Mouse (Mus musculus): ENCODE data around the gene Cox11.

Gene Cox11

GRCm38 (mm10) chr11:90681171-90681570 is 43.2 kb downstream of the Cox11 start:
- TF ChIP-seq GATA4 (IDR thresholded peaks at IDR 0.05; ENCODE audit: insufficient replicate concordance, low read length), result no peak

DNA sequence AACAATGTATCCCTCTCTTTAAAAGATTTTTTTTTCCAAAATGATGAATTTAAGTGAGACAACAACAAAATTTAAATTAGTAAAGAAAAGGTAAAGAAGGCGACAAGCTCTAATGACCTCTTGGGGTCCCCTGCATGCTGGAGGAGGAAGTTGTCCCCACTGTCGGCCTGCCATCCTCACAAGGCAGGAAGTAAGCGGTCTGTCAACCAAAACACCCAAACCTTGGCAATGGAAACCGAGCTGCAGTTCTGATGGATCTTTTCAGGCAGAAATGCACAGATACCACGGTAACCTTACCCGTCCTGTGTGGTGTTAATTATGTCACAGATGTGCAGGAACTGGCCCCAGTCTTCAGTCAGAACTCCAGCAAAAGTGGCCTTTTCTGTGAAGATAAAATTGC is 46.8 kb downstream of the Cox11 start:
- TF ChIP-seq GATA4 (IDR thresholded peaks at IDR 0.05; ENCODE audit: insufficient replicate concordance, low read length), result no peak

GRCm38 (mm10) chr11:90685196-90685595 is 47.2 kb downstream of the Cox11 start:
- TF ChIP-seq GATA4 (IDR thresholded peaks at IDR 0.05; ENCODE audit: insufficient replicate concordance, low read length), result no peak

DNA sequence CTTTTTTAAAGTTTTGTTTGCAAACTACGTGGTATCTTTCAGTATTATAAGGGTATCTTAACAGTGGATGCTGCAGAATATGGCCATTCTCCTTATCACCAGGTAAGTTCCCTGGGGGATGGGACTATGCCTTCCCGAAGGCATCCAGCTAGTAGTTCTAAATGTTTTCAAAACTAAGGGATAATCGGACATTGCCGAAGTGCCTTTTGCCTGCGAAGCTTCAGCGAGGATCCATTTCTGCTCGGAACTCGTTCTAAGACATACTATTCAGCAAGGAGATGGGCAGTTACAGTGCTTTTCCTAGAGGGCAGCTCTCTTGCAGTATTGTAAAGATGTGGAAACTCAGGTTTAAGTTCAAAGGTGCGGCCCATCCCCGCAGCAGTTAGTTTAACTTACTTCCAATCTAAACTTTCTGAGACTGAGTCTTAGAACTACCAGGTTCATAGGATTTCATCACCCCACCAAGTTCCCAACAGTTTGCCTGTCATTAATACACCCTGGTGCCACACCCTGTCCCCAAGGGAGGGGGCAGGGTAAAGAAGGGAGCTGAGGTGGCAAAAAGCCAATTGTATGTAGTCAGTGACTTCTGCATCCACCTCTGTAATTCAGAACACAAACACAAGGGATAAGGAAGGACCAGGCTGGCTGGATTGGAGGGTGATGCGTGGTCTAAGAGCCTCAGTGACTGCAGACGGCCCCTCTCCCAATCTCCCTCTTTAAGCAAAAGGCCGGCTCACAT is 48.5 kb downstream of the Cox11 start:
- TF ChIP-seq GATA4 (IDR thresholded peaks at IDR 0.05; ENCODE audit: insufficient replicate concordance, low read length), result no peak

GRCm38 (mm10) chr11:90687040-90687439 is 49.1 kb downstream of the Cox11 start:
- no peak for TF ChIP-seq GATA4 (IDR thresholded peaks at IDR 0.05; ENCODE audit: insufficient replicate concordance, low read length)

DNA sequence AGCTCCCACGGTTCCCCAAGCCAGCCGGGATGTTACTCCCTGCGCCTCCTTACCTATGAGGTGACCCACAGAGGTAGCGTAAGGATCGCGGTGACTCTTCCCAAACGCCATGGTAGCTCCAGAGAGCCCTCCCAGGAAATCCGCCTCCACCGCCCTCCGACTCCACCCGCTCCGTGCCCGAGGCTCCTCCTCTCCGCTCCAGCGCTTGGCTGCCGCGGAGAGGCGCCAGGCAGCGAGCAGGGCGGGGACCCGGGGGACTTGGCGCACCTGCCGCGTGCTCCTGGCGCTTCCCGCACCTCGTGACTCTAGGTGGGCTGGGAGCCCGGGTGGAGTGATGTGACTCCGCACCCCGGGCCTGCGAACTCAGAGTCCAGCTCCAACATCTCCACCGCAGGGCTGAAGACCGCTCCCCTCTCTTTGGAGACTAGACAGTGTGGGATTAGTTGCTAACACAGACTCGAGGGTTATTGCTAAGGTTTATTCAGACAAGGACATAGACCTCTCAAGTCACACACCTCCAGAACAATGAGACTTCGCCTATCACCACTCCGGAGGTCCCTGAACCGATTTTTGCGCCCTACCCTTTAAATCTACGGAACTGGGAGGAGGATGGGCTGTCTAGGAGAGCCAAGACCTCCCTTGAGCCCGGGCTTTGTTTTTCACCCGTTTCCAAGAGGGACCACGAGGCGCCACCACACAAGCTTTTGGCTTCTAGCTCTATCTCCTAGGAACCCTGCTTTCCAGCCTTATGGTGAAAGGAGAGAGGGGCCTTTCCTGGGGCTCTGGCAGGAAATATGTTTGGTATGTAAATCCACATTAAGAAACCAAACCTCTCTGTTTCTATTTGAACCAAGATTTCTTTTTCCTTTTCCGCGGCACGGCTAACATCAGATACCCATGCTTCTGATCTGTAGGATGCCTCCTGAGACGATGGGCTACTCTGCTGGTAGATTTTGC is 49.8 kb downstream of the Cox11 start, which contains the start of gene Tom1l1:
Gene Tom1l1 (minus strand): TSS at position 907 of the 957 bp plus-strand sequence.
- no peak for TF ChIP-seq GATA4 (IDR thresholded peaks at IDR 0.05; ENCODE audit: insufficient replicate concordance, low read length)

GRCm38 (mm10) chr11:90690361-90690760 is 52.4 kb downstream of the Cox11 start:
- no peak for TF ChIP-seq GATA4 (IDR thresholded peaks at IDR 0.05; ENCODE audit: insufficient replicate concordance, low read length)

- no peak for TF ChIP-seq GATA4 (IDR thresholded peaks at IDR 0.05; ENCODE audit: insufficient replicate concordance, low read length)
These were observed 56.2 kb downstream of the Cox11 start for GRCm38 (mm10) chr11:90694206-90694605.

Measured in liver, adult (tissue).